Mouse (Mus musculus) liver, postnatal 0 days (tissue): ENCODE results near the gene Sf3a2. TPM values are rescaled to one million over a fixed set of nuclear protein-coding genes. Genes with fewer than 3 reads are reported as not detected.

Experiments
- ATAC-seq: fragments of 200-750 bp; cut with Nextera tagmentation; 2 replicates; pipeline ENCODE4 v1.8.0; 2017; ENCODE audit warnings: mild to moderate bottlenecking, moderate library complexity
- DNase-seq: peaks from one replicate; pipeline ENCODE4 v3.0.0-alpha.2; 2016
- H3K27ac ChIP-seq: fragments of 300-500 bp; sonication (generic); 2 replicates; pipeline ENCODE4 v1.5.1; 2014; ENCODE audit warnings: antibody characterized with exemption, moderate library complexity, mild to moderate bottlenecking, low read depth
- H3K27me3 ChIP-seq: fragments of 300-500 bp; sonication (generic); 2 replicates; pipeline ENCODE4 v1.6.1; 2014; ENCODE audit warnings: low read length, control low read depth, mixed read lengths; ENCODE audit not compliant: insufficient read depth
- H3K36me3 ChIP-seq: fragments of 300-500 bp; sonication (generic); replicated peaks from 2 replicates; pipeline ENCODE4 v1.6.1; 2014; ENCODE audit warnings: mild to moderate bottlenecking, control low read depth, low read length, moderate library complexity, mixed read lengths; ENCODE audit not compliant: insufficient read depth
- H3K4me1 ChIP-seq: fragments of 300-500 bp; sonication (generic); 2 replicates; pipeline ENCODE4 v1.6.1; 2014; ENCODE audit warnings: antibody characterized with exemption, mild to moderate bottlenecking, control low read depth; ENCODE audit not compliant: insufficient read depth
- H3K4me2 ChIP-seq: fragments of 300-500 bp; sonication (generic); 2 replicates; pipeline ENCODE4 v1.6.1; 2014; ENCODE audit warnings: low read depth, mild to moderate bottlenecking, low read length, moderate library complexity, mixed read lengths
- H3K4me3 ChIP-seq: fragments of 300-500 bp; sonication (generic); 2 replicates; pipeline ENCODE4 v1.5.1; 2014; ENCODE audit warnings: low read depth, low read length
- H3K9ac ChIP-seq: fragments of 300-500 bp; sonication (generic); replicated peaks from 2 replicates; pipeline ENCODE4 v1.6.1; 2014; ENCODE audit warnings: mild to moderate bottlenecking, moderate library complexity
- H3K9me3 ChIP-seq: fragments of 300-500 bp; sonication (generic); 2 replicates; pipeline ENCODE4 v1.6.1; 2016; ENCODE audit warnings: mild to moderate bottlenecking, control low read depth, low read length, mixed read lengths
- CTCF ChIP-seq: sonication (generic); IDR thresholded peaks from 2 replicates; pipeline ENCODE4 v1.5.1; 2016; ENCODE audit warnings: antibody characterized with exemption, low read depth
- EP300 ChIP-seq: IDR thresholded peaks from 2 replicates; pipeline ENCODE4 v1.6.1; 2016; ENCODE audit warnings: antibody characterized with exemption, low read depth, mild to moderate bottlenecking
- WGBS: fragments of 180-500 bp; shearing (Covaris S2); extraction: QIAGEN DNeasy Blood & Tissue Kit; methylation state at CpG from one replicate; pipeline ENCODE4 v1.1.7; 2014; ENCODE audit not compliant: insufficient replicate concordance; 5-methylcytosine and 5-hydroxymethylcytosine counted together
- polyA plus RNA-seq: library from polyadenylated mRNA; unstranded; fragments of >200 nt; fragmentation: Nextera tagmentation; extraction: Ambion mirVana; gene quantifications from 2 replicates; pipeline ENCODE4 v1.2.1, GENCODE M21; 2015

Gene Sf3a2
- polyA plus RNA-seq, 1 experiment from 2014 or later = 20.9 TPM

- H3K27ac ChIP-seq = peak overlapping the region; percentile 96
- peak overlapping the region; percentile 91 for H3K9ac ChIP-seq
- ATAC-seq (peak; percentile 66), DNase-seq (peak; percentile 50)
- WGBS = 3% methylated on average over 40 of the region's 59 CpGs
- peak overlapping the region; percentile 93 for H3K4me2 ChIP-seq
- H3K27me3 ChIP-seq = no peaks in the 10 kb centered on the region
- no peaks in the 10 kb centered on the region for H3K9me3 ChIP-seq
- H3K36me3 ChIP-seq = peaks cover 56% of the 10 kb centered on the region
- peak overlapping the region; percentile 86 for H3K4me3 ChIP-seq
- H3K4me1 ChIP-seq = peaks cover 22% of the 10 kb centered on the region
- TF ChIP-seq CTCF (no peak), EP300 (no peak)
Observed at GRCm38 (mm10) chr10:80797186-80798149, 530 bp upstream of the Sf3a2 start.

- DNase-seq = no peak
- ATAC-seq = no peak
- 2% methylated on average over 18 of the region's 18 CpGs for WGBS
- peaks cover 59% of the 10 kb centered on the region for H3K36me3 ChIP-seq
- peak overlapping the region; percentile 91 for H3K9ac ChIP-seq
- H3K4me2 ChIP-seq = peak overlapping the region; percentile 93
- H3K9me3 ChIP-seq = no peaks in the 10 kb centered on the region
- peak overlapping the region; percentile 96 for H3K27ac ChIP-seq
- peaks cover 22% of the 10 kb centered on the region for H3K4me1 ChIP-seq
- TF ChIP-seq EP300 (no peak), CTCF (no peak)
- peak overlapping the region; percentile 86 for H3K4me3 ChIP-seq
- no peaks in the 10 kb centered on the region for H3K27me3 ChIP-seq
Observed at GRCm38 (mm10) chr10:80799070-80799566, 1.1 kb downstream of the Sf3a2 start.

GRCm38 (mm10) chr10:80802204-80802912 is 4.4 kb downstream of the Sf3a2 start:
- H3K4me3 ChIP-seq = no peak overlapping the region
- no peak overlapping the region for H3K27ac ChIP-seq
- no peak for TF ChIP-seq EP300
- no peak for TF ChIP-seq CTCF
- ATAC-seq (no peak), DNase-seq (no peak)
- H3K9me3 ChIP-seq = no peaks in the 10 kb centered on the region
- WGBS = 86% methylated on average over 9 of the region's 10 CpGs
- H3K4me1 ChIP-seq = peaks cover 27% of the 10 kb centered on the region
- H3K36me3 ChIP-seq = peaks cover 48% of the 10 kb centered on the region
- H3K9ac ChIP-seq = no peak overlapping the region
- no peak overlapping the region for H3K4me2 ChIP-seq
- H3K27me3 ChIP-seq = 0 out of 2 replicates have a peak, but pooled peaks cover under 1% of the 10 kb centered on the region

DNA sequence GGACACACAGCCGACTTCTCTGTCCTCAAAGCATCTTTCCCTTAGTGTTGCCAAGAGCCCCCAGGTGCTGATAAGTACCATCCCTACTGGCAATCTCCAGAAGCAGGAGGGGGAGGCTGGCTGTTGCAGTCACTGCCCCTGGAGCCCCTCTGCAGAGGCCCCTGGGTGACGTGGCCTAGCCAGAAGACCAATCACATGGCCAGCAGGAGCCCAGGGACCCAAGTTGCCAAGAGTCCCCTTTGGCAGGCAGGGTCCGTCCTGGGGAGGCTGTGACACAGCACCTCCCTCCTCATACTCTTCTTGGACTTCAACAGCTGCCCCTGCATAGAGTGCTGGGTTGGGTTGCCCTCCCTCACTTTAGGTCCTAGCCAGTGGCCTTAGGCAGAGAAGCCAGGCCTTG is 5.0 kb downstream of the Sf3a2 start:
- H3K27me3 ChIP-seq = peaks cover 7% of the 10 kb centered on the region
- WGBS = 83% methylated on average over 3 of the region's 3 CpGs
- H3K9me3 ChIP-seq = no peaks in the 10 kb centered on the region
- H3K27ac ChIP-seq = no peak overlapping the region
- no peak overlapping the region for H3K4me2 ChIP-seq
- TF ChIP-seq EP300 (no peak), CTCF (no peak)
- peaks cover 29% of the 10 kb centered on the region for H3K4me1 ChIP-seq
- no peak overlapping the region for H3K4me3 ChIP-seq
- no peak for DNase-seq
- no peak overlapping the region for H3K9ac ChIP-seq
- H3K36me3 ChIP-seq = peaks cover 48% of the 10 kb centered on the region
- no peak for ATAC-seq

DNA sequence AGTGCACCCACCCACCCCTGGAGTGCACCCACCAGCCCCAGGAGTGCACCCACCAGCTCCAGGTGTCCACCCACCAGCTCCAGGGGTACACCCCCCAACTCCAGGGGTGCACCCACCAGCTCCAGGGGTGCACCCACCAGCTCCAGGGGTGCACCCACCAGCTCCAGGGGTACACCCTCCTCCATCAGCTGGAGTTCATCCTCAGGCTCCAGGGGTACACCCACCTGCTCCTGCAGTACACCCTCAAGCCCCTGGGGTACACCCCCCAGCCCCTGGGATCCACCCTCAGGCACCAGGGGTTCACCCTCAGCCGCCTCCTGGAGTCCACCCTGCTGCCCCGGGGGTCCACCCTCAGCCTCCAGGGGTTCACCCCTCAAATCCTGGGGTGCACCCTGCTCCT is 6.3 kb downstream of the Sf3a2 start:
- H3K4me1 ChIP-seq = peaks cover 38% of the 10 kb centered on the region
- H3K4me3 ChIP-seq = no peak overlapping the region
- peaks cover 20% of the 10 kb centered on the region for H3K27me3 ChIP-seq
- no peak for TF ChIP-seq EP300
- no peak for TF ChIP-seq CTCF
- no peak overlapping the region for H3K9ac ChIP-seq
- no peak overlapping the region for H3K4me2 ChIP-seq
- no peaks in the 10 kb centered on the region for H3K9me3 ChIP-seq
- WGBS = 100% methylated on average over 2 of the region's 2 CpGs
- ATAC-seq = no peak
- H3K36me3 ChIP-seq = peaks cover 48% of the 10 kb centered on the region
- no peak overlapping the region for H3K27ac ChIP-seq
- DNase-seq = no peak

- TF ChIP-seq EP300 = no peak
- no peak for TF ChIP-seq CTCF
- no peak within 1 kb of the TSS for H3K27ac ChIP-seq
- peaks cover 25% of the 10 kb centered on the region for H3K27me3 ChIP-seq
- ATAC-seq (no peak), DNase-seq (no peak)
- H3K9ac ChIP-seq = no peak within 1 kb of the TSS
- 67% methylated on average over 6 of the region's 6 CpGs for WGBS
- peaks cover 33% of the 10 kb centered on the region for H3K4me1 ChIP-seq
- H3K4me3 ChIP-seq = no peak within 1 kb of the TSS
- no peaks in the 10 kb centered on the region for H3K9me3 ChIP-seq
- peaks cover 48% of the 10 kb centered on the region for H3K36me3 ChIP-seq
- no peak within 1 kb of the TSS for H3K4me2 ChIP-seq
Observed at GRCm38 (mm10) chr10:80804916-80805315, 6.9 kb downstream of the Sf3a2 start, which contains the start of gene Amh. Amh (plus strand) TSS chr10:80805243.
